Mouse (Mus musculus): ENCODE data around the gene Myh15. TPM values are rescaled to one million over a fixed set of nuclear protein-coding genes. Genes with fewer than 3 reads are reported as not detected.
A peak's percentile ranks its signal among the peaks of the same experiment; 100 is the strongest.
"Not testable (repeated sequence)": the region's sequence is repeated elsewhere in the genome, so short reads cannot be mapped to it uniquely, and the experiment has no call there.

Myh15 gene
- not detected for total RNA-seq (2021)
- long read RNA-seq, experiment 1, result 0 reads
- long read RNA-seq, experiment 2, result 0 reads

DNA sequence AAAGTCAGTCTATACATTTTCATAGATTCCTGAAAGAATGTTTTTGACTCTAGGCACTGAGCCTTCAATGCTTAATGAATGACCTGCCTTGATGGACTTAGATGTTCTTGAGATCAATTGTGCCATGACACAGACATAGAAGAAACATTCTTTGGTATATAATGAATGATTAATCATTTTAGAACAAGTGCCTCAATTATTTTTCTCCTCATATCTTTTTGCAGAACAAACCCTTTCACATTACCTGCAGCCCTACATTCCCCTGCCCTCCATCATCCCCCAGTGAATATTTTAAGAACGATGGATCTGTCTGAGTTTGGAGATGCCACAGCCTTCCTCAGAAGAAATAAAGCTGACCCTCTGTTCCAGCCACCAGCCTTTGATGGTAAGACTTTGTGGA is at the start of gene Myh15:
Myh15 (plus strand) TSS at position 301 of the 400 bp plus-strand sequence.
- DNase-seq (ENCODE audit: low spot score in 2 of 2), result no peak

- DNase-seq (ENCODE audit: low spot score in 2 of 2), result no peak
Observed at GRCm38 (mm10) chr16:49016620-49017332, 40.5 kb upstream of the Myh15 start.

- DNase-seq (ENCODE audit: low spot score in 2 of 2), result no peak
Observed at GRCm38 (mm10) chr16:49035852-49036251, 21.4 kb upstream of the Myh15 start.

GRCm38 (mm10) chr16:49037771-49038170 is 19.5 kb upstream of the Myh15 start:
- DNase-seq (ENCODE audit: low spot score in 2 of 2), result no peak

GRCm38 (mm10) chr16:49040554-49041221 is 16.6 kb upstream of the Myh15 start:
- no peak for DNase-seq (ENCODE audit: low spot score in 2 of 2)

- no peak for DNase-seq (ENCODE audit: low spot score in 2 of 2)
Observed at GRCm38 (mm10) chr16:49049214-49049613, 8.1 kb upstream of the Myh15 start.

DNA sequence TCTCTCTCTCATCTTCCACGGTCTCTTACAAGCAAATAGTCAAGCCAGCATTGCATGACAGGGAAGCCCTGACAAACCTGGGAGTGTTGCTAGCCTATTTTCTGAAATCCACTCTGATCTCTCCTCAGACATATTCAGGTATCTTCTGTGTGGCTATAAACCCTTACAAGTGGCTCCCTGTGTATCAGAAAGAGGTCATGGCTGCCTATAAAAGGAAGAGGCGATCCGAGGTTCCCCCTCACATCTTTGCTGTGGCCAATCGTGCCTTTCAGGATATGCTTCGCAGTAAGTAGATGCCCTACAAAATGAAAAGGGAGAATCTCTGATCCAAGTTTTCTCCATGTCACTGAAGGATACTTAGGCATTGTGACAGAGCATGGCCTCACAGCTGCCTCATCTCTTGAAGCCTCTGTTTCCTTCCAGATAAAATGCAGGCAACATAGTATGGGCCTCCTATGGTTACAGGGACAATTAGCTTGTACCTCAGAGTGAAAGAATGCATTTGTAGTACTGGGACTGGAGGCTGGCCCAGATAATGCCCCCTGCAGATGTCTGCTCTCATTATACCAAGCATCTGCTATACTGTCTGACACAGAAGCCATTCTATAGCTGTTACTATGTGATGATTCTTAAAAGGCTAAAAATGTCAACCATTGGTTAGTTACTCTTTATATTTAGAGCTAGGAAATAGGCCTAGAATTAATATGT is 12.1 kb downstream of the Myh15 start:
- no peak for DNase-seq (ENCODE audit: low spot score in 2 of 2)

GRCm38 (mm10) chr16:49071316-49071715 is 14.0 kb downstream of the Myh15 start:
- DNase-seq (ENCODE audit: low spot score in 2 of 2), result no peak

DNA sequence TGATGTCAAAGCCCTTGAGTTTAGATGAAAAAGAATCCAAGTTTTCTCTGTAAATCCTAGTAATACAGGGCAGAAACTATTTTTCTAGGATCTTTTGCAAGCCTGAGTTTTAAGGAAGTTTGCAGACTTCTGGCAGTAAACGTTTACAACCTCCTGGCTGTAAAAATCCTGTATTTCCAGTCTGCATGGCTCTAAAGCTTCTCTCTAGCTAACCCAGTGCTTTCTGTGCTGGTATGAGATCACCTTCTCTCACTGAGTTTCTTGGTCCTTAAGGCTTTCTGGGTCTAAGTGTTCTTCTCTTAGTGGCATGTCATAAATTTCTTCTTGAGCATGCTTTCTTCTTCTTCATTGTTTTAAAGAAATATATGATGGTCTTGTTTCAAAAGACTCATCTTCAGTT is 70.7 kb downstream of the Myh15 start:
- DNase-seq (ENCODE audit: low spot score in 2 of 2), result no peak

GRCm38 (mm10) chr16:49156193-49156592 is 98.9 kb downstream of the Myh15 start:
- DNase-seq (ENCODE audit: low spot score in 2 of 2), result no peak

- peak; percentile 37 to 44 for DNase-seq (ENCODE audit: low spot score in 2 of 2)
Observed at GRCm38 (mm10) chr16:49164349-49165137, 107.3 kb downstream of the Myh15 start.

DNA sequence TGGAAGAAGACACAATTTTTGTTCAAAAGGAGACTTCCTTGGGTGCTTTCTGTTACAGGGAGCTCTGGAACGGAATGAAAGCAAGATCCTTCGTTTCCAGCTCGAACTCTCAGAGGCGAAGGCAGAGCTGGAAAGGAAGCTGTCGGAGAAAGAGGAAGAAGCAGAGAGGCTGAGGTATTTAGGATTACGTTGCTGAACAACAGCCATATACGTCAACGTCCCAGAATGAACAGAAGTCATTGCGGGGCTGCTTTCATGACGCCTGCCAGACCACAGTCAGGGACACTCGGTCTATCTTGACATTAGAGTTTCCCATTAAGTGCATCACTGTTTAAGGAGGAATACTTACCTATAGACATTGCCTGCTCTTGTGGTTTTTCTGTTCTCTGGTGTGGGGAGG is 108.4 kb downstream of the Myh15 start:
- no peak for DNase-seq (ENCODE audit: low spot score in 2 of 2)

DNA sequence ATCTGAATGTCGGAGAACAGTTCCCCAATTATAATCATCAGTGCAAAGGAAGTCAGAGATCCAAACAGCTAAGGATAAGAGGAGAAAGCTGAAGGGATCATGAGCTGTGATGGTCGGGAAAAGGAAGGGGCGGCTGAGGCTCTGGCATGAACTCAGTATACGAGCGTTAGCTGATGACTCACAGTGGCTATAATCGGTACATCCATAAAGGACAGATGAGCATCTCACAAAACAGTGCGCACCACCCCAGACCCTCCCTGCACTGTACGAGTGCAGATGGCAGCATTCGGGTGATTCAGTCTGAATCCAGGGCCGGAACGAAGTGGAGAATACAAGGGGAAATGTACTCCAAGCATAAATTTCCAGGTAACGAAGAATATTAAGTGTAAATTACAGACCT is 110.0 kb downstream of the Myh15 start:
- no peak for DNase-seq (ENCODE audit: low spot score in 2 of 2)

GRCm38 (mm10) chr16:49175077-49175476 is 117.8 kb downstream of the Myh15 start:
- DNase-seq (ENCODE audit: low spot score in 2 of 2), result no peak

DNA sequence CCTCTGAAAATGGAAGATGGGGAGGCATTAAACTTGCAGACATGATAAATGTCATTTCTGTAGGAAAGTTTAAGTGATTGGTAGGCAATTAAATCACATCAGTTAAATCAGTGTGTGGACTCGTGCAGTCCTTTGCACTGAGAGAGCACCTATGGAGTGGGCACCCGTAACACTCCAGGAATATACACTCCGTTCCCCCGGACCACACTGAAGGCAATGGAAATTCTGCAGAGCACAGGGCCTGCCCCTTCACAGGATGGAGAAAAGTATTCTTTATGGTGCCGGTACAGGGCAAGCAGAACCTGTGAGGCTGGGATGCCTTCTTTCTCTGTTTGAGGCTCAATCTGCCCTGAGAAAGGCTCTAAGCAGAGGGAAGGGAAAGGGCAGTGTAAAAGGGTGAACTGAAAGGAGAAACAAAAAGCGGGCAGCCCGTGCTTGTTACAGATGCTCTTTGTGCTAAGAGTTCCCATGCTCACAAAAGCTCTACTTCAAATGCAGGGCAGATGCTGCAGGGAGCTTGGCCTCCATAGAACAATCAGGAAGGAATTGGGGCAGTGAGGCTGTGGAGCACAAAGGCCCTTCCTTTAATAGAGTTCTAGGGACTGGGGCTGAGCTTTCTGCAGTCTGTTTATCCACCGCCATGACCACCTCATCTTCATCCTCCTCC is 118.6 kb downstream of the Myh15 start:
- DNase-seq (ENCODE audit: low spot score in 2 of 2), result no peak

GRCm38 (mm10) chr16:49193521-49193920 is 136.2 kb downstream of the Myh15 start:
- no peak for DNase-seq (ENCODE audit: low spot score in 2 of 2)

- no peak for DNase-seq (ENCODE audit: low spot score in 2 of 2)
Observed at GRCm38 (mm10) chr16:49193986-49194385, 136.7 kb downstream of the Myh15 start.

DNA sequence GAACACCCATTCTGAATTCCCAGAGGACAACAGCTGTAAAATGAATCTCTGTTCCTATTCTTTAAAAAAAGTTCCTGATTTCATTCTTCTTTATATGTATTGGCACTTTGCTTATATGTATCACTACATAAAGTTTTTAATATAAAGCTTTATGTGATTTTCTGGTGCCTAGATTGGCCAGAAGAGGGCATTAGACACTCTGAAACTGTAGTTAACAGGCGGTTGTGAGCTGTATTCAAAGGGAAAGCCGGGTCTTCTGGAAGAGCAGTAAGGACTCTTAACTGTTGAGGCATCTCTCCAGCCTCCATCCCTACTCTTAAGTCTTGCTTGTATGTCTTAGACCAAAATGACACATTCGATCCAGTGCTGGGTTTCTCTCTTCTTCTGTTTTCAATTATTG is 139.0 kb downstream of the Myh15 start:
- no peak for DNase-seq (ENCODE audit: low spot score in 2 of 2)

- peak in 1 of 2 experiments; percentile 12 for DNase-seq (ENCODE audit: low spot score in 2 of 2)
Observed at GRCm38 (mm10) chr16:49197951-49198350, 140.7 kb downstream of the Myh15 start.

GRCm38 (mm10) chr16:49223733-49224132 is 166.4 kb downstream of the Myh15 start:
- DNase-seq (ENCODE audit: low spot score in 2 of 2), result no peak

DNA sequence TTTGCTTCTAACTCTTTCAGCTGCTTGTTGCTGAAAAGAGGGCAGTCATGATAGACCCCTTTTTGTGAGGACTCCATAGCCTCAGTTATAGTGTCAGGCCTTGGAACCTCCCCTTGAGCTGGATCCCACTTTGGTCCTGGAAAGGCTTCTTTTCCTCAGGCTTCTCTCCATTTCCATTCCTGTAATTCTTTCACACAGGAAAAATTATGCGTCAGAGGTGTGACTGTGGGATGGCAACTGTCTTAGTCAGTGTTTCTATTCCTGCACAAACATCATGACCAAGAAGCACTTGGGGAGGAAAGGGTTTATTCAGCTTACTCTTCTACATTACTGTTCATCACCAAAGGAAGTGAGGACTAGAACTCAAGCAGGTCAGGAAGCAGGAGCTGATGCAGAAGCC is 186.2 kb downstream of the Myh15 start:
- DNase-seq (ENCODE audit: low spot score in 2 of 2), result not testable (repeated sequence)

All from adrenal gland, adult 18-20 months (tissue).